Mouse (Mus musculus): ENCODE results near the gene Rbpj.

- TF ChIP-seq CTCF (IDR thresholded peaks at IDR 0.05; ENCODE audit: low read depth), result no peak
- no peak for TF ChIP-seq EP300 (IDR thresholded peaks at IDR 0.05; ENCODE audit: low read depth)
Measured at GRCm38 (mm10) chr5:53591683-53592050, 125.7 kb downstream of the Rbpj start.
